Mouse (Mus musculus) limb, embryonic 15.5 days (tissue): ENCODE measurements at regions not wholly inside any gene's neighbourhood (a gene's known extent, or its start where the extent isn't known, plus 50 kb on each side); places are given as distances from the start of the nearest gene placed in this dataset.
A peak's percentile ranks its signal among the peaks of the same experiment; 100 is the strongest.

Experiments used
- ATAC-seq: fragments of 200-750 bp; cut with Nextera tagmentation; 2 replicates; pipeline ENCODE4 v1.8.0; 2017; ENCODE audit warnings: low read depth, moderate TSS enrichment; ENCODE audit not compliant: insufficient number of reproducible peaks, low FRiP score, low TSS enrichment
- H3K27ac ChIP-seq: fragments of 300-500 bp; sonication (generic); 2 replicates; pipeline ENCODE4 v1.5.1; 2015; ENCODE audit warnings: moderate library complexity, mild to moderate bottlenecking, inconsistent platforms
- H3K27me3 ChIP-seq: fragments of 300-500 bp; sonication (generic); 2 replicates; pipeline ENCODE4 v1.6.1; 2015; ENCODE audit warnings: inconsistent platforms
- H3K36me3 ChIP-seq: fragments of 300-500 bp; sonication (generic); 2 replicates; pipeline ENCODE4 v1.6.1; 2015; ENCODE audit warnings: inconsistent platforms
- H3K4me1 ChIP-seq: fragments of 300-500 bp; sonication (generic); 2 replicates; pipeline ENCODE4 v1.6.1; 2015; ENCODE audit warnings: inconsistent platforms
- H3K4me2 ChIP-seq: fragments of 300-500 bp; sonication (generic); 2 replicates; pipeline ENCODE4 v1.6.1; 2015; ENCODE audit warnings: mild to moderate bottlenecking, inconsistent platforms
- H3K4me3 ChIP-seq: fragments of 300-500 bp; sonication (generic); 2 replicates; pipeline ENCODE4 v1.5.1; 2015; ENCODE audit warnings: mild to moderate bottlenecking, inconsistent platforms
- H3K9ac ChIP-seq: fragments of 300-500 bp; sonication (generic); 2 replicates; pipeline ENCODE4 v1.6.1; 2015; ENCODE audit warnings: inconsistent platforms
- H3K9me3 ChIP-seq: fragments of 300-500 bp; sonication (generic); 2 replicates; pipeline ENCODE4 v1.6.1; 2016; ENCODE audit warnings: inconsistent platforms
- WGBS: fragments of 180-500 bp; shearing (Covaris S2); methylation state at CpG from one replicate; pipeline ENCODE4 v1.1.7; 2015; 5-methylcytosine and 5-hydroxymethylcytosine counted together

DNA sequence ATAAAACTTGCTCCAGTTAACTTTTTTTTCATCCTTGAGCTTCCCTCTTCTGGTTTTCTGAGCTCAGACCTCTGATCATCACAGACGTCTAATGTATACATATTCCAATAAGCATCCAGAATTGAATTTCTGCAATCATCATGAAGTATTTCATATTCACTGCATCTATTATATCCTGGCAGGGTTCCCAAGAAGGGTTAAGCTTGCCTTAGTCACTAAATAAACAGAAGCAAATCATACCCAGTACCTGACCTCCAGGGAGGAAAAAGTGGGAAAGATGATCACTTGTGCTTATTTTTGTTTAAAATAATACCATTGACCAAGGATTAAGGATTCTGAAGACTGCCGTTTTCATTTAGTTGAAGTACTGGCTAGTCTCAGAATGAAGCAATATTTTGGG, 102.4 kb downstream of the Gm12728 start:
- Histone ChIP-seq H3K9me3 (no peaks in the 10 kb centered on the region), H3K27me3 (no peaks in the 10 kb centered on the region), H3K9ac (no peak overlapping the region), H3K27ac (no peak overlapping the region), H3K4me1 (no peaks in the 10 kb centered on the region), H3K4me2 (no peak overlapping the region), H3K36me3 (no peaks in the 10 kb centered on the region), H3K4me3 (no peak overlapping the region)
- no peak for ATAC-seq
- 74% methylated on average over 2 of the region's 2 CpGs for WGBS

DNA sequence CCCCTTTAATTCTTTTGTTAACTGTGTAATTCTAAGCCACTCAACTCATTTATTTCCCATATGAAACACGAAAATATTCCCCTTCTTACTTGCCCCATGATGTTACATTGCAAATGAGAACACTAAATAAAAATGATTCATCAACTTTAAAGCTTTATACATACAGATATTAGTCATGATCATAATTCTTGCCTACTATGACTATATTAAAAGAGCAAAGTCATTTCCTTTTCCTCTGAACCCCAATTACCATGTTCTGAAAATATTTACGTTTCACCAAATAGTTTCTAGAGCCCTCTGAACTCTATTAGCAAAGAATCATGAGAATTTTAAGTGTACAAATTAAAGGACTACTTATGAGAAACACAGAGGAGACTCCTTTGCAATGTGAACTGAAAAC, 105.4 kb downstream of the Gm12728 start:
- WGBS: 48% methylated on average over 2 of the region's 2 CpGs

GRCm38 (mm10) chr4:105898054-105898847, 108.6 kb downstream of the Gm12728 start:
- Histone ChIP-seq H3K4me2 (no peak overlapping the region), H3K4me3 (no peak overlapping the region), H3K27ac (no peak overlapping the region), H3K27me3 (no peaks in the 10 kb centered on the region), H3K9ac (no peak overlapping the region), H3K4me1 (no peaks in the 10 kb centered on the region; the same call in 1 of the 2 replicates), H3K36me3 (no peaks in the 10 kb centered on the region), H3K9me3 (no peaks in the 10 kb centered on the region)
- 90% methylated on average over 5 of the region's 5 CpGs for WGBS
- no peak for ATAC-seq

More for the DNA sequence above, 105.4 kb downstream of the Gm12728 start:
- Histone ChIP-seq H3K36me3 (no peaks in the 10 kb centered on the region), H3K27me3 (no peaks in the 10 kb centered on the region), H3K27ac (no peak overlapping the region), H3K4me2 (no peak overlapping the region), H3K4me1 (no peaks in the 10 kb centered on the region), H3K9ac (no peak overlapping the region), H3K9me3 (no peaks in the 10 kb centered on the region), H3K4me3 (no peak overlapping the region)
- ATAC-seq: no peak

DNA sequence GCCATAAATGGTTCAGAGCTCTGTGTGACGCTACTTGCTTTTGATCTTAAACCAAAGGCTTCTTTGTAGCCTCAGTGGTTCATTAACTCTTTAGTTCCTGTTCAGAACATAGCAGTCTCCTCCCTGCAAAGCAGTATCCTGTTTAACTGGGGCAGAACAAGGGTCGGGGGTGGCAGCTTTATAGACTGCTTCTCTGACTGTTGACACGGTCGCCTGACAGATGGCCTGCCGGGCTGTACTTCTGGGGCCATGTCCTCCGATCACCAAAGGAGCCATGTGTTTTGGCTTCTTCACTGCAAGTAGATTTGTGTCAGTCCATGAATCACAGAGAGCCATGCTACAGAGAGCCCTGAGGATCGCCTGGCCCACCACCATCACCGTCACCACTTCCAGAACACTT, 115.2 kb downstream of the Gm12728 start:
- Histone ChIP-seq H3K9ac (no peak overlapping the region), H3K4me3 (no peak overlapping the region), H3K4me1 (peaks cover 2% of the 10 kb centered on the region; the same call in 1 of the 2 replicates), H3K4me2 (no peak overlapping the region), H3K36me3 (no peaks in the 10 kb centered on the region), H3K27me3 (no peaks in the 10 kb centered on the region), H3K27ac (no peak overlapping the region), H3K9me3 (no peaks in the 10 kb centered on the region)
- no peak for ATAC-seq
- WGBS: 43% methylated on average over 8 of the region's 8 CpGs

DNA sequence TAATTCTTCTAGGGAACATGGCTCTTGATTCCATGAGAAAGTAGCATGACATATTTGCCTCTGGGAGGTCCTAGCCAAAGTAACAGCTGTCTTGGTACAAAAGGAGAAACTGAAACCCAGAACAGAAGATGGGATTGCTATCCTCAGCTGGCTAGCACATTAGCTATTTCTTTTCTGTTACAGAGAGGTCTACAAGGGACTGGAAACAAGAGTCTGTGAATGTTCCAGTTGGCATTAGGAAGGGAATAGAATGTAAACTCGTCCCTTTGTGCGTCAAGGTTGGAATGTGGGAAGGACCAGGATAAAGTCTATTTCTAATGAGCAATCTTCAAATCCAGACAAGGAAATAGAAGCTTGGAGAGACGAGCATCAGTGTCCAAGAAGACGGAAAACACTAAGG, 116.7 kb downstream of the Gm12728 start:
- H3K27me3 ChIP-seq: no peaks in the 10 kb centered on the region
- H3K9me3 ChIP-seq: no peaks in the 10 kb centered on the region
- no peak overlapping the region for H3K27ac ChIP-seq
- H3K36me3 ChIP-seq: no peaks in the 10 kb centered on the region
- no peak overlapping the region for H3K4me2 ChIP-seq
- no peak overlapping the region for H3K9ac ChIP-seq
- ATAC-seq: no peak
- H3K4me1 ChIP-seq: peaks cover 14% of the 10 kb centered on the region
- WGBS: 79% methylated on average over 4 of the region's 4 CpGs
- no peak overlapping the region for H3K4me3 ChIP-seq

DNA sequence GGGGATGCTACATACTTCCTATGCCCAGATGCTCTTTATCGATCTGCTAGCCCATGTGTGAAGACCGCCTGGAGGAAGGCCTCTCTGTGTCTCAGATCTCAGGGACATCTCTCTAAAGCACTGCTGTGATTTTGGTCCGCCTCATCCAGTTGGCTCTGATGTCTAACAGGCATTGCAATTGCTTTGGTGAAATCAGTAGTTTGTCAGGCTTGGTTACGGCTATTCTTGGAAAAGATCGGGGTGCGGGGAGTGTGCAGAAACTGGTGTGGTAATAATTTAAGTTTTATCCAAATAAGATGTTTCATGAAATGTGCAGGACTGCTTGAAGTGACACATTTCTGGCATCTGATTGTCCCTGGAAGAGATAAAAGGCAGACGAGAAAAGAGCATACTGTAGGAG, 117.9 kb downstream of the Gm12728 start:
- Histone ChIP-seq H3K9me3 (no peaks in the 10 kb centered on the region), H3K4me1 (peaks cover 24% of the 10 kb centered on the region), H3K36me3 (no peaks in the 10 kb centered on the region), H3K9ac (no peak overlapping the region), H3K27me3 (no peaks in the 10 kb centered on the region), H3K4me2 (no peak overlapping the region), H3K27ac (0 out of 2 replicates have a peak overlapping the region, but pooled peaks have one; percentile 14), H3K4me3 (no peak overlapping the region)
- ATAC-seq: no peak
- 77% methylated on average over 7 of the region's 7 CpGs for WGBS

GRCm38 (mm10) chr4:105908281-105908680, 118.6 kb downstream of the Gm12728 start:
- Histone ChIP-seq H3K9ac (no peak overlapping the region), H3K4me1 (peaks cover 24% of the 10 kb centered on the region), H3K9me3 (no peaks in the 10 kb centered on the region), H3K36me3 (no peaks in the 10 kb centered on the region), H3K27ac (no peak overlapping the region), H3K4me3 (no peak overlapping the region), H3K27me3 (no peaks in the 10 kb centered on the region), H3K4me2 (no peak overlapping the region)
- no peak for ATAC-seq

GRCm38 (mm10) chr4:105909272-105909671, 119.6 kb downstream of the Gm12728 start:
- H3K9ac ChIP-seq: no peak overlapping the region
- no peaks in the 10 kb centered on the region for H3K9me3 ChIP-seq
- H3K4me2 ChIP-seq: no peak overlapping the region
- peaks cover 24% of the 10 kb centered on the region for H3K4me1 ChIP-seq
- no peak for ATAC-seq
- WGBS: 51% methylated on average over 4 of the region's 4 CpGs
- no peaks in the 10 kb centered on the region for H3K27me3 ChIP-seq
- no peak overlapping the region for H3K4me3 ChIP-seq
- no peaks in the 10 kb centered on the region for H3K36me3 ChIP-seq
- H3K27ac ChIP-seq: no peak overlapping the region

- no peaks in the 10 kb centered on the region for H3K36me3 ChIP-seq
- H3K9me3 ChIP-seq: no peaks in the 10 kb centered on the region
- no peak overlapping the region for H3K4me2 ChIP-seq
- 71% methylated on average over 5 of the region's 5 CpGs for WGBS
- no peak for ATAC-seq
- no peaks in the 10 kb centered on the region for H3K27me3 ChIP-seq
- H3K4me1 ChIP-seq: peaks cover 24% of the 10 kb centered on the region
- H3K4me3 ChIP-seq: no peak overlapping the region
- 0 out of 2 replicates have a peak overlapping the region, but pooled peaks have one; percentile 12 for H3K27ac ChIP-seq
- no peak overlapping the region for H3K9ac ChIP-seq
Observed at GRCm38 (mm10) chr4:105910666-105911065, 121.0 kb downstream of the Gm12728 start.

DNA sequence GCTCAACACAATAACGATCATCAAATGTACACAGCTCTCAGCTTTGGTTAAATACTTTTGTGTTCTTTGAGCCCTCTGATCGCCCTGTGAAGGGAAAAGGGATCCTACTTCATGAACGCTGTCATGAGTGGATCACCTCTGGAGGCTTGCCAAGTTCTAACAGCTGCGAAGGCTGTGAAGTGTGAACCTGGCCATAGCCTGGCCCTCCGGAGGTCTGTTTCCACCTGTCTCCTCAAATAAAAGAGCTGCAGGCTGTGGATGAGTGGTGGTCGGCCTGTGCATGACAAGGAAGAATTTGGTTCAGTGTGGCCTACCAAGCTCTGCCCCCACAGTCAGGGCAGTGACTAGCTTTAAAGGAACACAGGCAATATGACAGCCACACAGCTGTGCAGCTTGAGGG, 122.0 kb downstream of the Gm12728 start:
- no peak overlapping the region for H3K27ac ChIP-seq
- WGBS: 48% methylated on average over 6 of the region's 6 CpGs
- H3K27me3 ChIP-seq: no peaks in the 10 kb centered on the region

GRCm38 (mm10) chr4:105912296-105912695, 122.6 kb downstream of the Gm12728 start:
- no peak overlapping the region for H3K27ac ChIP-seq
- H3K36me3 ChIP-seq: no peaks in the 10 kb centered on the region
- ATAC-seq: 0 out of 2 replicates have a peak, but pooled peaks have one; percentile 19
- no peak overlapping the region for H3K4me3 ChIP-seq
- WGBS: 51% methylated on average over 4 of the region's 4 CpGs
- no peaks in the 10 kb centered on the region for H3K9me3 ChIP-seq
- peaks cover 24% of the 10 kb centered on the region for H3K4me1 ChIP-seq
- H3K9ac ChIP-seq: no peak overlapping the region
- H3K4me2 ChIP-seq: no peak overlapping the region
- no peaks in the 10 kb centered on the region for H3K27me3 ChIP-seq

More for the DNA sequence above, 122.0 kb downstream of the Gm12728 start:
- ATAC-seq: no peak
- no peak overlapping the region for H3K9ac ChIP-seq
- H3K4me3 ChIP-seq: no peak overlapping the region
- H3K9me3 ChIP-seq: no peaks in the 10 kb centered on the region
- no peaks in the 10 kb centered on the region for H3K36me3 ChIP-seq
- peaks cover 24% of the 10 kb centered on the region for H3K4me1 ChIP-seq
- no peak overlapping the region for H3K4me2 ChIP-seq

GRCm38 (mm10) chr4:105914996-105915395, 125.3 kb downstream of the Gm12728 start:
- Histone ChIP-seq H3K36me3 (no peaks in the 10 kb centered on the region), H3K4me1 (peaks cover 22% of the 10 kb centered on the region), H3K4me2 (no peak overlapping the region), H3K27ac (no peak overlapping the region), H3K9ac (no peak overlapping the region), H3K9me3 (no peaks in the 10 kb centered on the region), H3K27me3 (no peaks in the 10 kb centered on the region), H3K4me3 (no peak overlapping the region)
- ATAC-seq: no peak
- WGBS: 47% methylated on average over 6 of the region's 6 CpGs
